Mouse (Mus musculus) skeletal muscle tissue, adult 2 months (tissue): ENCODE data around the gene Taf11.

Source experiments
- DNase-seq: peaks from one replicate; pipeline ENCODE4 v3.0.0-alpha.2; 2012; ENCODE audit warnings: low read depth, low spot score

Taf11 gene

GRCm38 (mm10) chr17:27909622-27910500 lies at the start of gene Taf11:
Gene Taf11 (minus strand): TSS chr17:27909844.
- no peak for DNase-seq

GRCm38 (mm10) chr17:27957649-27958048 lies 48.0 kb upstream of the Taf11 start:
- no peak for DNase-seq

- DNase-seq, result no peak
Observed at GRCm38 (mm10) chr17:27954629-27955402, 45.2 kb upstream of the Taf11 start.

- no peak for DNase-seq
Observed at GRCm38 (mm10) chr17:27953136-27953535, 43.5 kb upstream of the Taf11 start.

- DNase-seq, result no peak
Observed at GRCm38 (mm10) chr17:27947155-27947554, 37.5 kb upstream of the Taf11 start.

GRCm38 (mm10) chr17:27946371-27946770 lies 36.7 kb upstream of the Taf11 start:
- no peak for DNase-seq

GRCm38 (mm10) chr17:27945546-27946216 lies 36.0 kb upstream of the Taf11 start:
- no peak for DNase-seq

GRCm38 (mm10) chr17:27942131-27942530 lies 32.5 kb upstream of the Taf11 start:
- no peak for DNase-seq

- DNase-seq, result no peak
Observed at GRCm38 (mm10) chr17:27941698-27942097, 32.1 kb upstream of the Taf11 start.

- no peak for DNase-seq
Observed at GRCm38 (mm10) chr17:27941178-27941577, 31.5 kb upstream of the Taf11 start.

- no peak for DNase-seq
Observed at GRCm38 (mm10) chr17:27940352-27940751, 30.7 kb upstream of the Taf11 start.

- no peak for DNase-seq
Observed at GRCm38 (mm10) chr17:27939028-27939427, 29.4 kb upstream of the Taf11 start.

GRCm38 (mm10) chr17:27938121-27938754 lies 28.6 kb upstream of the Taf11 start:
- no peak for DNase-seq

GRCm38 (mm10) chr17:27937054-27937615 lies 27.5 kb upstream of the Taf11 start:
- no peak for DNase-seq

- DNase-seq, result no peak
Observed at GRCm38 (mm10) chr17:27935091-27935490, 25.4 kb upstream of the Taf11 start.

- no peak for DNase-seq
Observed at GRCm38 (mm10) chr17:27934136-27934910, 24.7 kb upstream of the Taf11 start.

GRCm38 (mm10) chr17:27931826-27932225 lies 22.2 kb upstream of the Taf11 start:
- no peak for DNase-seq

- DNase-seq, result no peak
Observed at GRCm38 (mm10) chr17:27930291-27930690, 20.6 kb upstream of the Taf11 start.

- DNase-seq, result no peak
Observed at GRCm38 (mm10) chr17:27925504-27925903, 15.9 kb upstream of the Taf11 start.

GRCm38 (mm10) chr17:27925054-27925453 lies 15.4 kb upstream of the Taf11 start:
- no peak for DNase-seq
